Mouse (Mus musculus) G1E-ER4 (cell line): ENCODE measurements around the gene Ap1g2. TPM values are rescaled to one million over a fixed set of nuclear protein-coding genes. Genes with fewer than 3 reads are reported as not detected.

Source experiments
- GATA1 ChIP-seq: IDR thresholded peaks from one replicate; pipeline ENCODE4 v1.8.0; 2012; ENCODE audit warnings: low read length, inconsistent platforms
- polyA plus RNA-seq: library from polyadenylated mRNA; stranded (reverse); fragments of >175 nt; gene quantifications from 2 replicates; pipeline ENCODE4 v1.2.3, GENCODE M21; 2012

Gene Ap1g2
- polyA plus RNA-seq: 16.8 and 21.9 TPM in 2 replicates

DNA sequence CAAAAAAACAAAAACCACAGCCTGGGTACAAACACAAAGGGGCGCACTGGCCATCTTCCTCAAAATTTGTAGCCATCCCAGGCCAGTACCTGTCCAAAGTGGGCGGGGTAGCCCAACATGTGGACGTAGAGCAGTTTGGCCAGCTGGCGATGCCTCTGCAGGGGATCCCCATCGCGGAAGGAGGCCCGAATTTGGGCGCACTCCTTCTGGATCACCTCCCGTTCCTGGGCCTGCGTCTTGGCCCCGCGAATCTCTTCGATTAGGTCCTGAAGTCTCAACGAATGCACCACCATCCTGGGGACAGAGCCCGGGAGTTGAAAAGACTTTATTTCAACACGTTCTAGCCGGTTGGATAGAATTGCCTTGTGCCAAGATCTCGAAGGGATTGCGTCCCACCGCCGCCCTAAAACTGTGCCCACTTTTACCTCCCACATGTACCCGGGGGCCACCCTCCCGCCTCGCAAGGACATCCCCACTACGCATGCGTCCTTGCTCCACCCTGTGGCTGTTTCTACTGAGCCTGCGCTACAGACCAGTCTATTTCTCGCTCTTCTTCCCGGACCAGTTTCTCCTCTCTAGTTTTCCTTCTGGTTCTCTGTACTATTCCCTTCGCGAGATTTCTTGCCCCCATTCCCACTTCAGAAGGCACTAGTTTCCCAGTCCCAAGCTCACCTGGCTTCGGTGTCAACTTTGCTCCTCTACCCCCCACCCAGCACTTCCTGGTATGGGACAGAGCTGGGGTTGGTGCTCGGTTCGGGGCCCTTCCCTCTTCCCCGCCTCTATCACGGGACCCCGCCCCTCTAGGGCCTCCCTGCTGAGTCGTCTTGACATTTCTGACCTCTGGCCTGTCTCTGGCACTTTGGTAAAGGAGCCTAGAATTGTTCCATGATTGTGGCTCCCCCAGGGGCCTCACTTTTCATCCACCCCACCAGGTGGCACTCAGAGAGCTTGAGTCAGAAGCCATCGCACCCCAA is at the start of gene Ap1g2:
Gene Ap1g2, minus strand, starts transcription at position 758 of the 974 bp plus-strand sequence.
- no peak for TF ChIP-seq GATA1

DNA sequence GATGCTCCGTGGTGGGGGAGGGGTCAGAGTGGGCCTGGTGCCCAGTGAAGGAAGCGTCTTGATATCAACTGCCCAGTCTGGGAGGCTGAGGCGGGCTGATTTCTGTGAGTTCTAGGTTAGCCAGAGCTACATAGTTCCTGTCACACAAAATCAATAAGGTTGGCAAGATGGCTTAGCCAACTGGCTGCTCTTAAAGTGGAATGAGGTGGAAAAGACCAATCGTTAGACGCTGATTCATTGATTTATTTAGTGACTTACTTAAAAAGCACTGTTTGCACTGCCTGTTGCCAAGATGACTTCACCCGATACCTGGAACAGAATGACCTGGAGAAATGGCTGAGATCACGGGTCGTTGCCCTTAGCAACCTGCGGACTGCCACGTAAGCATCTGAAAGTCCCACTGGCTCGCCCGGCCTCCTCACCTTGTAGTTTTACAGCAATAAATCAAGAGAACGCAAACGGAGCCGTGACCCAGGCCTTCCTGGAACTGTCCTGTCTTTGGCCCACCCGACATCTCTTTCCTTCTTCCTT is 46.6 kb upstream of the Ap1g2 start:
- TF ChIP-seq GATA1: no peak

DNA sequence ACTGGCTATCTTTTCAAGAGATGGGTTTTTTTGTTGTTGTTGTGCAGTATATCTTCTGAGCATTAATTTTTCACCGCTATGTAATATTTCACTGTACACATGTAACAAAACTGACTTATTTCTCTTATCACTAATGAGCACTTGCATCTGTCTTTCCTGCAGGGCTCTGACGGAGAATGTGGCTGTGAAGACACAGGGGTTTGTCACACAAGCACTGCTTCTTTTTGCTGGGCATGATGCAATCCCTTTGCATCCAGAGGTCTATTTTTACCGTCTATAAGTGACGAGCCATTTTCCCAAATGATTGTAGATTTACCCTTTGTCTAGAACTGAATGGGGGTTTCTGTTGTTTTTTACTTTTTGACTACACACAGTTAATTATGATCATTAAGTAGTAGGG is 45.8 kb upstream of the Ap1g2 start:
- TF ChIP-seq GATA1: no peak

DNA sequence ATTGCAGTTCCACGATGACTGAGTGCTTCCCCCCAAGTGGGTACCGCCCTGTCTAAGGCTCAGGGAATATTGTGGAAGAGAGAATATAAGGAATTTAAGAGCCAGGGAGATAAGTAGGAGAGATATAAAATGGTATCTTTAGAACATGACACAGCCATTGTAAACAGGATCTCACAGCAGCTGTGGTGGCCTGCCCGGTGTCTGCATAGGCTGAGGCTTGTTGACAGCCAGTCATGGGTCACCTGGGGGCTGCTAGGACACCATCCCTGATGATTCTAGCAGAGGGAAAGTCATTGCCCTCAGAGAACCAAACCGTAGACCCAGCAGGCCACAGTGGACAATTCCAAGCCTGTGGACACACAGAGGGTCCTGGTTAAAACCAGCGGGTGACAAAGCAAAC is 44.6 kb upstream of the Ap1g2 start:
- TF ChIP-seq GATA1: no peak

DNA sequence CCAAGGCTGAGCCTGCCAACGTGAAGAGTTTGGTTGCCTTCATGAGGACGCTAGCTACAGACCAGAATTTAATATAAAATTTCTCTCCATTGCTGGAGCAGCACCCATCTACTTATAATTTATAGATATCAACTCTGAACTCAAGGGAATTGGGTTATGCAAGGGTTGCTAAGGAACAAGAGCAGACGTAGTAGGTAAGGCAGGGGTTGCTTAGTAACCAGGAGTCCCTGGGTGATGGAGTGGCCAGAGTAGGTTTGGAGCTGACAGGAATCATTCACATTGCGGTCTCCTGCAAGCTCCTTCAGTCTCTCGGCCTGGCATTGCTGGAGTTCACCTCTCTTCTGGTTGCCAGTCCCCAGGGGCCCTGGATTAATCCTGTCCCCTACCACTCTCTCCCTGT is 42.6 kb upstream of the Ap1g2 start:
- no peak for TF ChIP-seq GATA1

DNA sequence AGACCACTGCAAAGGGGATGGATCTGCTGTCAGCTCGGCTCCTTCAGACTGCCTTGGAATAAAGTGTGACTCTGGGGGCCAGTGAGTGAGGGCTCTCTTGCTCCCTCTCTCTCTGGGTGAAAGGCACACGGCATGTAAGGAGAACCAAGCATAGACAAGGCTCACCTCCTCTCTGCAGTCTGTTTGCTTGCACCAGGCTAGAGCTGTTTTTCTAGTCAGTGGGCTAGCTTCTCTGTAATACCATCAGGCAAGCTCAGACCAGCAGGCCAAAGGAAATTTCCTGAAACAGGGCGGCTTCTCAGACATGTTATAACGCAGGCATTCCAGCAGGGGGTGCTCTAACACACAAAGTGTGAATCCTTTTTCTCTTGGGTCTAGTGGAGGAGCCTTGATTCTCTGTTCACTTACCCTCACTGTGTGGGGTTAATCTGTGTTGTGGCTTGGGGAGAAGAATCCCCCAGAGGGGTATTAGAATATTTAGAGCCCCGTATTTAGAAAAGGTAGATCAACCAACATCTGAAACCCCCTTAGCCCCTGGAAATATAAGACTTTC is 42.0 kb upstream of the Ap1g2 start:
- TF ChIP-seq GATA1: no peak

DNA sequence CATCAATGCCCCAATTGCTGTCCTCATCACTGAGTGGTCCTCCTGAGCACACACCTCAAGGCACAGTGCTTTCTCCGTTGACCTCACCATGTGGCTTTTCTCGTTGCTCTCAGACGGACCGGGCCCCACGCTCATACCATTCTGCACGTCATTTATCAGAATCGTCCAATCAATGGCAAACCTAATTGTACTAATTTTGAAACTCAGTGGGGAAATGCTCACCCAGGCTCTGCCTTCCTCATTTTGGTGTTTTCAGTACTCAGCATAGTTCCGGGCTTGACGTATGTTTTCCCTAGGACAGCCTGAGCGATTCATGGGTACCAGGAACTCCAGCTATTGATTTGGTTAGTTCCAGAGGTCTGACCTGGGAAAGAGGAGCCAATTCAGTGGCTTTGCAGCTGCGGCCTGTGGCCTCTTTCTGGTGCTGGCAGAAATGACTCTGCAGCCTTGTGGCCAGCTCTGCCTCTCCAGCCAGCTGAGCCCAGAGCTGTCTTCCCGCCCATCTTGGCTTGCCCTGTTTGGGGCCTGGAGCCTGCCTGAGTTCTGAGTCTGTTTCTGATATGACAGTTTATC is 40.5 kb upstream of the Ap1g2 start:
- no peak for TF ChIP-seq GATA1

DNA sequence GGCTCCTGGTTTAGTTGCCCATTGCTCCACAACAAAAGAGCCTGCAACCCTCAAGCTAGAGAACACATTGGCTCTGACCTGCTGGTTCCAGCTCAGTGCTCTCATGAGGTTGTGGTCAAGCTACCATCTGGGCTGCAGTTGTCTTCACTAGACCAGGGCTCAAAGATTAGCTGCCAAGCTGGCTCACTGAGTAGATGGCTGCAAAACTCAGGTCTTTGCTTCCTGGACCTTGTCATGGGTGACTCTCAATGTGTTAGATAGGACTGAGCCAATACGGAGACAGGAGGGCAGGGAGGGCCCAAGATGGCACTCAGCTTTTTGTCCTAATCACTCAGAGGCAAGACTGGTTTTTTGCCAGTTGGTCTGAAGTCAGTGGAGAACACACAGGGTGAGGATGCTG is 39.9 kb upstream of the Ap1g2 start:
- no peak for TF ChIP-seq GATA1

DNA sequence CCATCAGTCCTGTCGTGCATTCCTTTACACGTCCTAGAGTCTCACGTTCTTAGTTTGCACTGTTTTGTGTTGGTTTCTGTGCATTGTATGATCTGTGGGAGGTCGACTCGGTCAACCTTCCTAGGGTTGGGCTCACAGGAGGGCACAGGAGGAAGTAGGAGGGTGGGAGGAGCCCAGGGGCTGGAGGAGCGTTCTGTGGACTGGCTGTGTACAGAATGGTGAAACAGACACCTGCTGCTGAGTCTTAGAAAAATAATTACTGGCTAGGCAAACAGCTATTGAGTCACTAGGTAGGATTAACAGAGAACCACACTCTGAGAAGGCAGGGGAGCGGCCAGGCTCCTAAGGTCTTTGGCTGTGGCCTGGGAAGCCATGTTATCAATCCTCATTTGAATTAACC is 32.9 kb upstream of the Ap1g2 start:
- no peak for TF ChIP-seq GATA1

DNA sequence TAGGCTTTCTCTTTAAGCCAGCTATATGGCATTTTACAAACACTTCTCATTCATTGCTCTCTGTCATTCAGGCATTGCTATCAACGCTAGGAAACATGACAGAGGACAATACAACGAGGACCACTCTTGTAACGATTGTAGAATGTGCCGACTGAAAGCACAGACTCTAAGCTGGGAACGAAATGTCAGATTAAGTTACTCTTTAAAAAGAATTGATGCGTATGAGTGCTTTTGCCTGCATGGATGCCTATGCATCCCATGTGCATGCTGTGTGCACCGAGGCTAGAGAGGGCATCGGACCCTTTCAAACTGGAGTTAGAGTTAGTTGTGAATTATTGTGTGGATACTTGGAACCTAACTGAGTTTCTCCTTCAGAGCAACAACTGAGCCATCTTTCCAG is 29.3 kb upstream of the Ap1g2 start:
- TF ChIP-seq GATA1: no peak

DNA sequence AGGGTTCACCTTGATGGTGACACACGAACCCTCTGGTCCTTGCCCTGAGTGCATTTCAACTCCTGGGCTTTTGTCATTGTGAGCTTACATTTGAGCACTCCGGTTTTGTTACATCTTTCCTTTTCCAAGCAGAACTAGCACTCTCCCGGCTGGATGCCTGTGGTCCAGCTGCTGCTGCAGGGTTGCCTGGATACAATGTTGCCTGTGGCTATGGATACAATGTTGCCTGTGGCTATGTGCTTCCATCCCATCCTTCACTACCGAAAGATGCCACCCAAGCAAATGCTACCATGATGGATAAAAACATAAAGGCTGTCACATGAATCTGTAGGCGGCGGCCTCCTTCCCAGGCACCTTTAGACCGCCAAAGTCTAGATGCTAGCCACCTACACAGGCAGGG is 20.1 kb upstream of the Ap1g2 start:
- TF ChIP-seq GATA1: no peak

DNA sequence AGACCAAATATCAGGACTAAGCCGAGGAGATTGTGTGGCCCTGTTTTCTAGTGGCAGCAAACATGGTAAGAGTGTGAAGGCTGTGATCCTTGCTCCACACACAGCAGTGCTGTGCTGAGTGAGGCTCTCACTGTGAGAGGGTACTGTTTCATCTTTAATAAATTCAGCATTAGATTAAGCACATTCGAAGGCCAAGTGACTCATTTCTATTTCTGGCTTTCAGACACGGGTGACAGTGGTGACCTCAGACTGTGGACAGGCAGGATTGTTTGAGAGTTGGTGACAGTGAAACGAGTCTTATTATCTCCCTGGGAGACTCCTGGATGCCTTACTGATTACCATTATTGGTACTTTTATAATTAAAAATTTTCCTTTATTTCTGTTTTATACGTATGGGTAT is 19.3 kb upstream of the Ap1g2 start:
- TF ChIP-seq GATA1: no peak

DNA sequence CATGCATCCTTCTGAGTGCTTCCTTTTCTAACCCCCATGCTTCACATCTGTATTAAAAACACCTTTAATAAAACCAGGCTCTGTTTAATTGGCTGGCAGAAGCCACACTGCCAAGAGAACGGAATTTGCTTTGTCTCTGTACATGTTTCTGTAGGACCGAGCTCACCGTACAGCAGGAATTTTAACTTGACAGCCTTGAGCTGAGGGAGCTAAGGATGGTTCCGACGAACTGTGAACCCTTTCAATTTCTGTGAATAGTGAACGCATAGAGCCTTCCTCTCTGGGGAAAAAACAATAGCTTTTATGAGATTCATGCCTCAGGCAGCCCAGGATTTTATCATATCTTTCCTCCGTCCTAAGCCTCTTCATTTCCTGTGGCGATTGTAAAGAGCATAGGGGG is 16.0 kb upstream of the Ap1g2 start:
- no peak for TF ChIP-seq GATA1

DNA sequence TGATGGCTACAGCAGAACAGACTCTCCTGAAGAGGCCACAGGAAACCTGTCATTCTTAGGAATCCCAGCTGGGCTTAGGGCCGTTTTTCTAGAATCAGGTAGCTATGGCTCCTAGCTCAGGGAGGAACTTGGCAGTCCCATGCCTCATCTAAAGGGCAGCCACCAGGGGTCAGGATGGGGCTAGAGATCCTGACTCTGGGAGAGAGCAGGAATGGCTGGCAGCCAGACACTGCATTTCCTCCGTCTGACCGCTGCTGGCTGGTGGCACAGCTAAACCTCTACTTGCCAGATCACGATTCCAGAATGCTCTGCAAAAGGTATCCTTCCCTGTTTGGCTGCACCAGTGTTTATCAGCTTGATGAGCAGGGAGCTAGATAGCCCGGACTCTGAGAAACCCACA is 15.6 kb upstream of the Ap1g2 start:
- no peak for TF ChIP-seq GATA1

DNA sequence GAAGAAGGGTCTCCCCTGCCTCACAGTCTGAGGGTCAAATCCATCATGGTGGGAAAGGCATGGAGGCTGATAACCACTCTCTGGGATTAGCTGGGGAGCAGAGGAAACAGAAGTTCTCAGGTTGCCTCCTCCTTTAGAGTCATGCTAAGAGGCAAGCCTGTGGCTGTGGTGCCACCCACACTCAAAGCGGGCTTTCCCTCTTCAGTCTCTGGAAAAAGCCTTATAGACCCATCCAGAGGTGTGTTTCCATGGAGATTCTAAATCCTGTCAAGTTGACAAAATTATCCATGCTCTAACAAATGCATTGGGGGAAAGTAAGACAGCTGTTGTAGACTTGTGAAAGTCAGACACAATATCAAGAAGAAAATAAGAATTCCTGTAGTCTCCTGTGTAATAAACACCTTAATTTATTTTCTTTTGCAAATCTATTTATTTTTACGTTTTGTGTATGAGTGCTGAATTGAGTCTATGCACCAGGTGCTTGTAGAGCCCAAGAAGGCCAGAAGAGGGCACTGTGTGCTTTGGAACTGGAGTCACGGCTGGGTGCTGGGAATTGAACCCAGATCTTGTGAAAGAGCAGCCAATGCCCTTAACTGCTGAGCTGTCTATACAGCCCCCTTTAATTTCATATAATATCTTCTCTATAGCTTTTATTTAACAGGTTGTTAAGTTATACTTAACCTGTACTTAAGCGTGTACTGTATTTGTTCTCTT is 13.2 kb upstream of the Ap1g2 start:
- no peak for TF ChIP-seq GATA1

DNA sequence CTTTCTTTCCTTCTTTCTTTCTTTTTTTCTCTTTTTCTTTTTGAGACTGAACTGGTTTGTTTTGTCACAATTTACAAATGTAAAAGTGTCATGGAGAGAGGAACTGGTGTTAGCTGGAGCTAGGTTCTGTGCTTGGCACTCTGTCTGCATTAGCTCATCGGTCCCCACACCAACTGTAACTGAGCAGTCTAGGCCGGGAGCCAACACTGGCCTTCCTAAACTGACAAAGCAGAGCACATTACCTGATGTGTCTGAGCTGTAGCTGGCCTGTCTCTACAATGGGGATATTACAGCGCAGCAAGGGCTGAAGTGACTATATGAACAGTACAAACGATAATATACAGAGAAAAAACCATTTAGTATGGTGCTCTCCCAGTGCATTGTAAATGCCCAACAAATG is 12.5 kb upstream of the Ap1g2 start:
- TF ChIP-seq GATA1: no peak
